Mouse (Mus musculus): Measurements from ENCODE around the gene Snd1.

GRCm38 (mm10) chr6:28803678-28804279 lies 328.8 kb downstream of the Snd1 start:
- TF ChIP-seq CTCF (IDR thresholded peaks at IDR 0.05; ENCODE audit: borderline replicate concordance, insufficient read depth, low read length) = no peak
- TF ChIP-seq POLR2A (IDR thresholded peaks at IDR 0.05; ENCODE audit: low read depth, low read length) = no peak

All from embryonic fibroblast, embryonic 13.5 days (primary cell).